Mouse (Mus musculus): Measurements from ENCODE around the gene Slc2a13. TPM values are rescaled to one million over a fixed set of nuclear protein-coding genes. Genes with fewer than 3 reads are reported as not detected.

Slc2a13 gene
- polyA plus RNA-seq, 1 experiment = not detected

DNA sequence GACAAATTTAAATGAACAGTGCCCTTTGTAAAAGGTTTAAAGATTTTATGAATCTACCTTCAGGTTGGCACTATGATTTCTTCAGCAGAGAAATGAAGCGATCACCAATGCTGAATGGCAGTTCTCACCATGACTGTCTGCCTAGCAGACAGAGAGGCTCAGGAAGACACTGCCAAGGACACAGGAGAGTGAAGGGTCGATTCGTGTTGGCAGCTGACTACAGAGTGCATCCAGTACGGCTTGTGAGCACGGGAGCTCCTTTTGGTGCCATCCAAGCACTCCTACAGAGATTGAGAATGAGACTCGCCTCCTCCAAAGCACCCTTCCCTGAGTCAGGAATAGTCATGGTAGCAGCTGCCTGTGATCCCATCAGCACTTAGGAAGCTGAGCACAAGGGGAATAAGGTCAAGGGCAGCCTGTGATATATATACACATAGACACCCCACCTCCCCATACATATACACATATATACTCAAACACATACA is 238.6 kb downstream of the Slc2a13 start:
- no peak overlapping the region for H3K4me3 ChIP-seq (ENCODE audit: insufficient read depth, low read depth, low read length)
- no peak for TF ChIP-seq CTCF (IDR thresholded peaks at IDR 0.05; ENCODE audit: insufficient read depth, low read depth, low read length)
- no peak for TF ChIP-seq POLR2A (IDR thresholded peaks at IDR 0.05; ENCODE audit: insufficient read depth, low read depth, low read length)
- H3K4me1 ChIP-seq (ENCODE audit: control insufficient read depth, insufficient read depth, low read length) = no peaks in the 10 kb centered on the region
- 72% methylated on average over 6 of the region's 6 CpGs for WGBS
- no peak overlapping the region for H3K27ac ChIP-seq (ENCODE audit: insufficient read depth, low read depth, low read length)

DNA sequence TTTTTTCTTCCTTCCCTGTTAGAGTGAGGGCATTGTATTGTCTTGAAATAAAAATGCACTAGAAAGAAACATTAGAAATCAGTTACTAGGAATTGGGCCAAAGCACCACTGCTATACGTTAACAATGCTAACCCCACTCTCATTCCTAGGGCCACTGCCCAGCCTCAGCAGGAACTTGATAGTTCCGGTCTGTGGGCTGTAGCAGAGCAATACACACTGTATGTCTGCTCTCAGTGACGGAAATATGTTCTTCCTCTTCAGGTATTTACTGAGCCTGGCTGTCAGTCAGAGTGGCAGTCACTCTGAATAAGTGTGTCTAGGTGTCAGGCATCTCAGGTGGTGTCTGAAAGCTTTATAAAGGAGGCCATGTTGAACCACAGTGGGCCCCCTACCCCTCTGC is 245.3 kb downstream of the Slc2a13 start:
- TF ChIP-seq CTCF (IDR thresholded peaks at IDR 0.05; ENCODE audit: insufficient read depth, low read depth, low read length) (no peak), POLR2A (IDR thresholded peaks at IDR 0.05; ENCODE audit: insufficient read depth, low read depth, low read length) (no peak)
- no peak overlapping the region for H3K27ac ChIP-seq (ENCODE audit: insufficient read depth, low read depth, low read length)
- WGBS = 89% methylated on average over 3 of the region's 3 CpGs

DNA sequence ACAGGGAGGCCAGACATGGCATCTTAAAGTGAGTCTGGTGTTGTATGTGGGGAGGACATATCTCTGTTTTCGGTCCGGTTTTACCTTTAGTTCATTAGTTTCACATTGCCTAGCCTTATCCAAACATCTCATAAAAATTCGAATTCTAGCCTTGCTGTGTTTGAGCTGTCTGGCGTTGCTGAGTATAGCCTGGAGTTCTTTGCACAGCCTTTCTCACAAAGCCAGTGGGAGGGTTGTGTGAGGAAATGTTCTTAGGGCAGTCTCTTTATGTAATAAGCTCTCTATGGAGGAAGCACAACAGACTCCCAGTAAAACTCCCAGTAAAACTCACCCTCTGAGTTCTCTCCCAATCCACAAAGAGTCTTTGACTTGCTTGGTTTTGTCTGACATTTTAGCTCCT is 246.0 kb downstream of the Slc2a13 start:
- Histone ChIP-seq H3K27ac (ENCODE audit: insufficient read depth, low read depth, low read length) (no peak overlapping the region), H3K4me3 (ENCODE audit: insufficient read depth, low read depth, low read length) (no peak overlapping the region), H3K4me1 (ENCODE audit: control insufficient read depth, insufficient read depth, low read length) (peaks cover 2% of the 10 kb centered on the region; the same call in 1 of the 2 replicates)
- WGBS = 63% methylated on average over 4 of the region's 4 CpGs
- no peak for TF ChIP-seq POLR2A (IDR thresholded peaks at IDR 0.05; ENCODE audit: insufficient read depth, low read depth, low read length)
- no peak for TF ChIP-seq CTCF (IDR thresholded peaks at IDR 0.05; ENCODE audit: insufficient read depth, low read depth, low read length)

More for the DNA sequence above, 245.3 kb downstream of the Slc2a13 start:
- Histone ChIP-seq H3K4me1 (ENCODE audit: control insufficient read depth, insufficient read depth, low read length) (peaks cover 2% of the 10 kb centered on the region; the same call in 1 of the 2 replicates), H3K4me3 (ENCODE audit: insufficient read depth, low read depth, low read length) (no peak overlapping the region)

DNA sequence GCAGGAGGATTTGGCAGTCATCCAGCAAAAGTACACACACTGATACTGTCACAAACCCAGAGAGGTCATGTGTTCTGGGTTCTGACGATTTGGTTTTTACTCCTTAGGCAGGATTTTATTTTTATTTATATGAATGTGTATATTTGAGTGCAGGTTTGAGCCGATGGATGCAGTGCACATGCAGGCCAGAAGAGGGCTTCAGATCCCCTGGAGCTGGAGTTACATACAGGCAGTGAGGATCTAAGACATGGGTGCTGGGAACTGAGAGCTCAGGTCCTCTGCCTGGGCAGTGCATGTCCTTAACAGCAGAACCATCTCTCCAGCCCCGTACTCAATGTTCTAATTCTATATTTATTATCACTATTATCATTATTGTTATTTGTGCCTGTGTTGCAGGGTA is 253.7 kb downstream of the Slc2a13 start:
- peaks cover 4% of the 10 kb centered on the region; the same call in 1 of the 2 replicates for H3K4me1 ChIP-seq (ENCODE audit: control insufficient read depth, insufficient read depth, low read length)
- 77% methylated on average over 3 of the region's 3 CpGs for WGBS
- no peak overlapping the region for H3K27ac ChIP-seq (ENCODE audit: insufficient read depth, low read depth, low read length)
- H3K4me3 ChIP-seq (ENCODE audit: insufficient read depth, low read depth, low read length) = no peak overlapping the region
- TF ChIP-seq CTCF (IDR thresholded peaks at IDR 0.05; ENCODE audit: insufficient read depth, low read depth, low read length) (no peak), POLR2A (IDR thresholded peaks at IDR 0.05; ENCODE audit: insufficient read depth, low read depth, low read length) (no peak)

DNA sequence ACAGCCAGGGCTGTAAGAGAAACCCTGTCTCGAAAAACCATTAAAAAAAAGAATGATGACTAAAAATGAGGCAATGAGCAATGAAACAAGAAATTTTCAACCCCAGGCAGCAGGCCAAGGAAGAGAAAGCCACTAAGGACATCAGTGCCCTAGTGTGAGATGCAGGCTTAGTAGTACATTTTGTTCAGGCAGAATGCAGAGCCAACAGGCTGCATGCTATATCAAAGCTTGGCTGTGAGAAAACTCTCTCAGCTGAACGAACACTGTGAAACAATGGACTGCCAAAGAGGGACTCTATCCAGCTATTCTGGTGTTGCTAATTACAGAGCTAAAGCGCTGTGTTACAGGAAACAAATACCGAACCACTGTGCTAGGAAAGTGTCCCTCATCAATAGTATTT is 256.1 kb downstream of the Slc2a13 start:
- WGBS = 18% methylated on average over 4 of the region's 4 CpGs
- Histone ChIP-seq H3K4me3 (ENCODE audit: insufficient read depth, low read depth, low read length) (no peak overlapping the region), H3K27ac (ENCODE audit: insufficient read depth, low read depth, low read length) (peak overlapping the region; percentile 69; the same call in 1 of the 2 replicates), H3K4me1 (ENCODE audit: control insufficient read depth, insufficient read depth, low read length) (peaks cover 4% of the 10 kb centered on the region; the same call in 1 of the 2 replicates)
- TF ChIP-seq CTCF (IDR thresholded peaks at IDR 0.05; ENCODE audit: insufficient read depth, low read depth, low read length) = no peak

DNA sequence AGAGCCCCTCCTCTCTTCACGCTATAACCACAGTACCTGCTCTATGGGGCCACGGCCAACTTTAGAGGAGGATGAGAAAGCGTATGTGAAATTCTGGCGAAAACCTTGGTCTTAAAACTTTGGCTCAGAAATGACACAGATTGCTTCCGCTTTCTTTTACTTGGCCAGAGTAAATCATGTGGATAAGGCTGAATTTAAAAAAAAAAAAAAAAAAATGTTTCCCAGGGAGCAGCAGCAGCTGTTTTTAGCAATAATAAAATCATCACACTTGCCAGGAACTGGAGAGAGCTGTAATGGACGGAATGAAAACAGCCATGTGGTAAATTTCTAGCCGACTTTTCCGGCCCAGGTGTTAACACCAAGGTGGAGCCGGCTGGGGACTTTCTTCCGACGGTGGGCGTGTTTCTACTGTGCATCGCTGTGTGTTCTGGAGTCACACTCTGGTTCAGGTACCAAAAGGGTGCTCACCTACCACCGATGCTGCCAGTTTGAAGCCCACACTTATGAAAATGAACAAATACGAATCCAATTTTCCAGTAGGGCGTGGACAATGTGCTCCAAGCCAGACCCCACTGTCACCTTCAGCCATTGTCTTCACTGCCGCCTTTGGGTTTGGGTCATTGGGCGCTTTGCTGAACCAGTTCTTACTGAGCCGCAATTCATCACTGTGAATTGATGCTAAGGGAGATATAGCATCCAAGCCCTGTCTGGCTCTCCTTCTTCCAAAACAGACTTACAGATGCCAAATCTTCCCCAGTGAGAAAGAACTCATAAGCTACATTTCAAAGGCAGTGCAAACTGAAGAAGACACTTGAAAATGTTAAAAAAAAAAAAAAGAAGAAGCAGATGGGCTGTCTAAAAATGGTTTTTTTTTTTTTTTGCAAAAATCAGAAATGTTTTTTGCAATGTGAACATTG is 258.4 kb downstream of the Slc2a13 start:
- H3K27ac ChIP-seq (ENCODE audit: insufficient read depth, low read depth, low read length) = no peak overlapping the region
- peaks cover 4% of the 10 kb centered on the region; the same call in 1 of the 2 replicates for H3K4me1 ChIP-seq (ENCODE audit: control insufficient read depth, insufficient read depth, low read length)
- H3K4me3 ChIP-seq (ENCODE audit: insufficient read depth, low read depth, low read length) = no peak overlapping the region
- 65% methylated on average over 19 of the region's 19 CpGs for WGBS
- TF ChIP-seq POLR2A (IDR thresholded peaks at IDR 0.05; ENCODE audit: insufficient read depth, low read depth, low read length) (no peak), CTCF (IDR thresholded peaks at IDR 0.05; ENCODE audit: insufficient read depth, low read depth, low read length) (no peak)

DNA sequence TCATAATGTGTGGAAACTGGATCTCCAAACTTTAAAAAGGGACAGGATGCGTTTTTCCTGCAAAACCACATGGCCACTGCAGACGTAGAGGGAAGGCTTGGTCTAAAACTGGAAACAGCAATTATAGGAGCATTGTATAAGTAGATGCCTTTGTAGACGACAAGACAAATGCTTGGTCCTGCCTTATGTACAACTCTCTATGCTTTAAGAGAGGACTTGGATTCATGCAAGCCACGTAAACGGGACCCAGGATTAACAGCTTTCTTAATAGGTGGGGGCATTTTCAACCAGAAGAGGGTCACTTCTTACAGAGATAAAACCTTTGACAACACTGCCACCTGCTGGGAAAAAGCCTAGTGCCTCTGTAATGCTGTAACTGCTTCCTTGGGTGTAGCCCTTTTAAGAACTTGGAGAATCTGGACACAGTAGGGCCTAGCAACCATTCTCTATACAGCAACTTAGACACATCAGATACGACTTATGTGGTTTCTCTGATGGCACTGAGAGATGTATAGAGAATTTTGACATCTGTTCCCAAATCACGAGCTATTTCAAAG is 268.7 kb downstream of the Slc2a13 start:
- Histone ChIP-seq H3K27ac (ENCODE audit: insufficient read depth, low read depth, low read length) (no peak overlapping the region), H3K4me1 (ENCODE audit: control insufficient read depth, insufficient read depth, low read length) (no peaks in the 10 kb centered on the region), H3K4me3 (ENCODE audit: insufficient read depth, low read depth, low read length) (no peak overlapping the region)
- 35% methylated on average over 7 of the region's 7 CpGs for WGBS
- TF ChIP-seq CTCF (IDR thresholded peaks at IDR 0.05; ENCODE audit: insufficient read depth, low read depth, low read length) = no peak
- TF ChIP-seq POLR2A (IDR thresholded peaks at IDR 0.05; ENCODE audit: insufficient read depth, low read depth, low read length) = no peak

DNA sequence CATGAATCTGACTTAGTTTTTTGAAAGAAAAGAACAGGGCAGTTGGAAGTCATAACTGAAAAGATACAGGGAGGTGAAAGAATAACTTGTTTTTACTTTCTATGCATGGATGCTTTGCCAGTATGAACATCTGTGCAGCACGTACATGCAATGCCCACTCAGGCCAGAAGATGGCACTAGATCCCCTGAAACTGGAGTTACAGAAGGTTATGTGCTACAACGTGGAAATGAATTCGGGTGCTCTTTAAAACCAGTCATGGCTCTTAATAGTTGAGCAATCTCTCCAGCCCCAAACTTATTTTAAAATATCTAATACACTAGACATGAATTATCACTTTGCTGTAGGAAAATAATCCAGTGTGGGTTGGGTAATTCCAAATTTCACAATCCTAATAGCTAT is 271.7 kb downstream of the Slc2a13 start:
- TF ChIP-seq POLR2A (IDR thresholded peaks at IDR 0.05; ENCODE audit: insufficient read depth, low read depth, low read length) (no peak), CTCF (IDR thresholded peaks at IDR 0.05; ENCODE audit: insufficient read depth, low read depth, low read length) (no peak)
- 4% methylated on average over 3 of the region's 3 CpGs for WGBS
- Histone ChIP-seq H3K4me1 (ENCODE audit: control insufficient read depth, insufficient read depth, low read length) (0 out of 2 replicates have a peak, but pooled peaks cover 2% of the 10 kb centered on the region), H3K4me3 (ENCODE audit: insufficient read depth, low read depth, low read length) (no peak overlapping the region), H3K27ac (ENCODE audit: insufficient read depth, low read depth, low read length) (no peak overlapping the region)

DNA sequence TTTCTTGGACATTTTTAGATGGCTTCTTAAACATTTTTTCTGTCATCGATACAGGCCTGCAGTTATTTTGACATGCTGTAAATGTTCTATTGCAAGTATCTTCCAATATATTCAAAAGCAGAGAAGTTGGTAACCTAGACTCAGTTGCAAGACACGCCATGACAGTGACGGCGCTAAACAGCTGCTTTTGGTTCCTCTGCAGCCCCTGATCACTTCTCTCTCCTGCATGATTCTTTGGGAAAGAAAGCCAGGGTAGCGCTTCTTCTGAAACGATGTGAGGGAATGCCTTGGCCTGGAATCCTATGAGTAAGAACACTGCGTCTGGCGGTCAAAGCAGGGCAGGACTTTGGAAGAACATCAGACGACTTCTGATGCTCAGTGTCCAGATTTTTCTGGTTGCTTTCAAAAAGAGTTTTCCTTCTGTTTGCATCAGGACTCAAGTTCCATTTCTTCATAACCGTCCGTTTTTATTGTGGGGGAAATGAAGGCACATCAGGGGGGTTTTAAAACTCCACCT is 273.7 kb downstream of the Slc2a13 start:
- TF ChIP-seq CTCF (IDR thresholded peaks at IDR 0.05; ENCODE audit: insufficient read depth, low read depth, low read length) = no peak
- TF ChIP-seq POLR2A (IDR thresholded peaks at IDR 0.05; ENCODE audit: insufficient read depth, low read depth, low read length) = no peak
- Histone ChIP-seq H3K4me1 (ENCODE audit: control insufficient read depth, insufficient read depth, low read length) (0 out of 2 replicates have a peak, but pooled peaks cover 2% of the 10 kb centered on the region), H3K27ac (ENCODE audit: insufficient read depth, low read depth, low read length) (no peak overlapping the region), H3K4me3 (ENCODE audit: insufficient read depth, low read depth, low read length) (no peak overlapping the region)
- 83% methylated on average over 11 of the region's 11 CpGs for WGBS

Measured in olfactory bulb, adult 2 months (tissue).